Mouse (Mus musculus) heart, embryonic 15.5 days (tissue): ENCODE data around the gene Hsh2d. TPM values are rescaled to one million over a fixed set of nuclear protein-coding genes. Genes with fewer than 3 reads are reported as not detected.

Source experiments
- ATAC-seq: fragments of 200-750 bp; cut with Nextera tagmentation; replicated peaks from 2 replicates; pipeline ENCODE4 v1.8.0; 2017; ENCODE audit warnings: low read depth, moderate TSS enrichment; ENCODE audit not compliant: insufficient number of reproducible peaks, insufficient read depth, low FRiP score
- H3K27ac ChIP-seq: fragments of 300-500 bp; sonication (generic); 2 replicates; pipeline ENCODE4 v1.5.1; 2015; ENCODE audit warnings: mild to moderate bottlenecking, inconsistent platforms
- H3K27me3 ChIP-seq: fragments of 300-500 bp; sonication (generic); 2 replicates; pipeline ENCODE4 v1.6.1; 2015; ENCODE audit warnings: inconsistent platforms
- H3K36me3 ChIP-seq: fragments of 300-500 bp; sonication (generic); 2 replicates; pipeline ENCODE4 v1.6.1; 2015; ENCODE audit warnings: mild to moderate bottlenecking, inconsistent platforms
- H3K4me1 ChIP-seq: fragments of 300-500 bp; sonication (generic); replicated peaks from 2 replicates; pipeline ENCODE4 v1.6.1; 2015; ENCODE audit warnings: inconsistent platforms
- H3K4me2 ChIP-seq: fragments of 300-500 bp; sonication (generic); 2 replicates; pipeline ENCODE4 v1.6.1; 2015; ENCODE audit warnings: inconsistent platforms, mild to moderate bottlenecking, moderate library complexity
- H3K4me3 ChIP-seq: fragments of 300-500 bp; sonication (generic); 2 replicates; pipeline ENCODE4 v1.5.1; 2015; ENCODE audit warnings: mild to moderate bottlenecking, inconsistent platforms
- H3K9ac ChIP-seq: fragments of 300-500 bp; sonication (generic); 2 replicates; pipeline ENCODE4 v1.6.1; 2015; ENCODE audit warnings: mild to moderate bottlenecking, inconsistent platforms
- H3K9me3 ChIP-seq: fragments of 300-500 bp; sonication (generic); replicated peaks from 2 replicates; pipeline ENCODE4 v1.6.1; 2016; ENCODE audit warnings: inconsistent platforms
- WGBS: fragments of 180-500 bp; shearing (Covaris S2); methylation state at CpG from one replicate; pipeline ENCODE4 v1.1.7; 2015; ENCODE audit warnings: mixed read lengths; 5-methylcytosine and 5-hydroxymethylcytosine counted together
- polyA plus RNA-seq: library from polyadenylated mRNA; unstranded; fragments of >200 nt; fragmentation: Nextera tagmentation; extraction: Ambion mirVana; gene quantifications from 2 replicates; pipeline ENCODE4 v1.2.1, GENCODE M21; 2015

The Hsh2d gene
- polyA plus RNA-seq, 1 experiment from 2014 or later: 0.20 TPM

DNA sequence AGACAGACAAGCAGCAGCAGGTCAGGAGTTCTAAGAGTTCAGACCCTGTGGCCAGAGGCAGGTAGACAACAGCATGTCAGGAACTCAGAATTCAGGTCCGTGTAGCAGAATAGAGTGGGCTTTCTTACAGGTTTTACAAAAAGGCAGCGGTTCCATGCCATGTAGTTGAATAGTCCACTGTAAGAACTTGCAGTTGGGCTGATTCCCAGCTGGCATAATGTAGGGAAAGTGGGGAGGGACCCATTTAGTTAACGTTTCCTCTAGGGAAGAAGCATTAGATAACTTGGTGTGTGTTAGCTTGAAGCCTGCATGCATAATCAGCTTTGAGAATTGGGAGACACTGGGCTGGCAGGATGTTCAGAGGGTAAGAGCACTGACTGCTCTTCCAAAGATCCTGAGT is 30.7 kb upstream of the Hsh2d start:
- no peak overlapping the region for H3K4me3 ChIP-seq
- H3K36me3 ChIP-seq: peaks cover 4% of the 10 kb centered on the region; the same call in 1 of the 2 replicates
- peaks cover 24% of the 10 kb centered on the region for H3K4me1 ChIP-seq
- H3K9me3 ChIP-seq: no peaks in the 10 kb centered on the region
- no peak overlapping the region for H3K4me2 ChIP-seq
- ATAC-seq: no peak
- H3K27ac ChIP-seq: no peak overlapping the region
- 70% methylated on average over 3 of the region's 3 CpGs for WGBS
- H3K27me3 ChIP-seq: no peaks in the 10 kb centered on the region
- no peak overlapping the region for H3K9ac ChIP-seq

DNA sequence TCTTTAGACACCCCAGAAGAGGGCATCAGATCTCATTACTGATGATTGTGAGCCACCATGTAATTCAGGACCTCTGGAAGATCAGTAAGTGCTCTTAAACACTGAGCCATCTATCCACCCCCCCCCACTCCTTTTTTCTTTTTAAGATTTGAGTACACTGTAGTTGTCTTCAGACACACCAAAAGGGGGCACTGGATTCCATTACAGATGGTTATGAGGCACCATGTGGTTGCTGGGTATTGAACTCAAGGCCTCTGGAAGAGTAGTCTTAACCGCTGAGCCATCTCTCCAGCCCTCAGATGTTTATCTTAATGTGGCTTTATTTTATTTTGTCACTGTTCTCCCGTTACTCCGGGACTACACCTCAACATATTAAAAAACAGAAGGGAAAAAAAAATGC is 29.4 kb upstream of the Hsh2d start:
- Histone ChIP-seq H3K36me3 (peaks cover 9% of the 10 kb centered on the region; the same call in 1 of the 2 replicates), H3K9ac (no peak overlapping the region), H3K4me3 (peak overlapping the region; percentile 52), H3K4me2 (peak overlapping the region; percentile 85), H3K9me3 (no peaks in the 10 kb centered on the region), H3K27me3 (no peaks in the 10 kb centered on the region), H3K27ac (peak overlapping the region; percentile 81; the same call in 1 of the 2 replicates), H3K4me1 (peaks cover 24% of the 10 kb centered on the region)
- 57% methylated on average over 3 of the region's 3 CpGs for WGBS
- ATAC-seq: no peak

- no peaks in the 10 kb centered on the region for H3K9me3 ChIP-seq
- peaks cover 24% of the 10 kb centered on the region for H3K4me1 ChIP-seq
- peak; percentile 98 for ATAC-seq
- H3K27me3 ChIP-seq: no peaks in the 10 kb centered on the region
- under 1% methylated on average over 82 of the region's 82 CpGs for WGBS
- H3K27ac ChIP-seq: peak within 1 kb of the TSS; percentile 81
- H3K9ac ChIP-seq: peak within 1 kb of the TSS; percentile 81
- H3K36me3 ChIP-seq: peaks cover 9% of the 10 kb centered on the region; the same call in 1 of the 2 replicates
- peak within 1 kb of the TSS; percentile 85 for H3K4me2 ChIP-seq
- peak within 1 kb of the TSS; percentile 73 for H3K4me3 ChIP-seq
Observed at GRCm38 (mm10) chr8:72160707-72161697, 28.4 kb upstream of the Hsh2d start, which contains the start of gene Rab8a. Gene Rab8a (plus strand): TSS chr8:72161200.

DNA sequence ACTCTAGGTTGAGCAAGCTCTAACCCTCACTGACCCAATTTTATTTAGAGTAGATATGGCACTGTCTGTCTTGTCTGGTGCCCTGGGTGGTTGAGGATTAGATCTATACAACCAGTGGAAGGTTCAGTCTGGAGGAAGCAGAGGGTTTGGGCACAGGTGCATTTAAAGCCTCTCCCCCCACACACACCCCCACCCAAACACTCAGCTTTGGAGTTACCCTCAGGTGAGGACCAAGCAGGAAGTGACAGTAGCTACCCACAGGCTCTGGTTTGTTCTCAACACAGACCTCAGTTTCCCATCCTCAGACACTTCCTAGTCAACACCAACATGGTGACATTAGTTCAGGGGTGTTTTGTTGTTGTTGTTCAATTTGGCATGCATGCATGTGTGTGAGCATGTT is 26.6 kb upstream of the Hsh2d start:
- Histone ChIP-seq H3K4me1 (peaks cover 29% of the 10 kb centered on the region), H3K9ac (no peak overlapping the region), H3K4me3 (no peak overlapping the region), H3K4me2 (peak overlapping the region; percentile 85), H3K27ac (no peak overlapping the region), H3K9me3 (no peaks in the 10 kb centered on the region), H3K36me3 (peaks cover 9% of the 10 kb centered on the region; the same call in 1 of the 2 replicates), H3K27me3 (no peaks in the 10 kb centered on the region)
- ATAC-seq: no peak

GRCm38 (mm10) chr8:72169098-72169668 is 20.3 kb upstream of the Hsh2d start:
- Histone ChIP-seq H3K36me3 (peaks cover 65% of the 10 kb centered on the region), H3K4me2 (no peak overlapping the region), H3K4me3 (no peak overlapping the region), H3K27ac (no peak overlapping the region), H3K4me1 (peaks cover 5% of the 10 kb centered on the region; the same call in 1 of the 2 replicates), H3K9ac (no peak overlapping the region), H3K9me3 (no peaks in the 10 kb centered on the region), H3K27me3 (no peaks in the 10 kb centered on the region)
- ATAC-seq: no peak
- WGBS: 85% methylated on average over 3 of the region's 3 CpGs

DNA sequence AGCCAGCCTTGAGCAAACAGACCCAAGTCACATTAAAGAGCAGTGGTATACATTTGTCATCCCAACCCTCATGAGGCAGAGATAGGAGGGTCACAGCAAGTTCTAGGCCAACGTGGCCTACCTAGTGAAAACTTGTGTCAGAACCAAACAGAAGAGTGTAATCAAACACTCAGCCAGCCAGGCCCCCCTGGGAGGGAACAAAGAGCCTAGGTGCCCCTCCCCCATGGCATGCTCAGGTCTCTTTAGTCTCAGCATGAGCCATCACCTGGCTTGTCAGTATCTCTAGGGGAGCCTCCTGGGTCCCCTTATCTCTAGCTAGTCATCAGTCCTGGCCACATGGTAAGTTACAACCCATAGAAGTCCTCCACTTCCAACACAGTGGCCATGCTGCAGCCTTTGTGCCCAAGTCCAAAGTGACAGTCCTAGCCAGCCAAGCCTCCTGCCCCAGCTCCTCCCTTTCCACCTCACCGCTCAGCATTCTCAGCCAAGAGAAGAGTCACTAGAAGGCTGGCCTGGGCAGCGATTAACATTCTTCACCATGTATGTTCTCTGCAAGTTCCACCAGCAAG is 19.7 kb upstream of the Hsh2d start:
- Histone ChIP-seq H3K9me3 (no peaks in the 10 kb centered on the region), H3K36me3 (peaks cover 64% of the 10 kb centered on the region), H3K4me1 (peaks cover 5% of the 10 kb centered on the region; the same call in 1 of the 2 replicates), H3K4me3 (no peak overlapping the region), H3K27ac (no peak overlapping the region), H3K27me3 (no peaks in the 10 kb centered on the region), H3K4me2 (no peak overlapping the region), H3K9ac (no peak overlapping the region)
- 73% methylated on average over 3 of the region's 3 CpGs for WGBS
- no peak for ATAC-seq

DNA sequence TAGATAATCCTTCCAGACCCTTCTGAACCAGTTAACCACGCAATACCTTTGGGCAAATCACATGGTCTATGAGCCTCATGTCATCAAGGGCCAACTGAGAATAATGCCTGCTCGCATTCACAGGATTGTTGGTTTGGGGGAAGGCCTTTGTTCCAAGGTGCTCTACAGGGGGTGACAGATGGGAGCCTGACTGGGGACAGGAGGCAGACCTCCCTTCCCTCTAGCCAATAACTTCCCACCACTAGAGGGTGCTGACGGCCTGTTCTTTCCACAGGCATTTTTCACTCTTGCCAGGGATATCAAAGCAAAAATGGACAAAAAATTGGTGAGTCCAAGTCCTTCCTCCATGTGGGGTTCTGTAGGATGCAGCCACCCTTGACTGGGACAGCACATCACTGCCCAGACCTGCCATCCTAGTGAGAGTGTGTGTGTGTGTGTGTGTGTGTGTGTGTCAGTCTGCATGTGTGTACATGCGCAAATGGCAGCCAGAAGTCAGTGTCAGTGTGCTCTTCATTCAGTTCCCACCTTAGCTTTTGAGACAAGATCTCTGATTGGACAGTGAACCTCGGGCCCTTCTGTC is 12.0 kb upstream of the Hsh2d start:
- Histone ChIP-seq H3K27ac (no peak overlapping the region), H3K9me3 (no peaks in the 10 kb centered on the region), H3K27me3 (no peaks in the 10 kb centered on the region), H3K36me3 (peaks cover 77% of the 10 kb centered on the region), H3K9ac (no peak overlapping the region), H3K4me2 (no peak overlapping the region), H3K4me1 (no peaks in the 10 kb centered on the region), H3K4me3 (no peak overlapping the region)
- 58% methylated on average over 5 of the region's 5 CpGs for WGBS
- ATAC-seq: 0 out of 2 replicates have a peak, but pooled peaks have one; percentile 37

DNA sequence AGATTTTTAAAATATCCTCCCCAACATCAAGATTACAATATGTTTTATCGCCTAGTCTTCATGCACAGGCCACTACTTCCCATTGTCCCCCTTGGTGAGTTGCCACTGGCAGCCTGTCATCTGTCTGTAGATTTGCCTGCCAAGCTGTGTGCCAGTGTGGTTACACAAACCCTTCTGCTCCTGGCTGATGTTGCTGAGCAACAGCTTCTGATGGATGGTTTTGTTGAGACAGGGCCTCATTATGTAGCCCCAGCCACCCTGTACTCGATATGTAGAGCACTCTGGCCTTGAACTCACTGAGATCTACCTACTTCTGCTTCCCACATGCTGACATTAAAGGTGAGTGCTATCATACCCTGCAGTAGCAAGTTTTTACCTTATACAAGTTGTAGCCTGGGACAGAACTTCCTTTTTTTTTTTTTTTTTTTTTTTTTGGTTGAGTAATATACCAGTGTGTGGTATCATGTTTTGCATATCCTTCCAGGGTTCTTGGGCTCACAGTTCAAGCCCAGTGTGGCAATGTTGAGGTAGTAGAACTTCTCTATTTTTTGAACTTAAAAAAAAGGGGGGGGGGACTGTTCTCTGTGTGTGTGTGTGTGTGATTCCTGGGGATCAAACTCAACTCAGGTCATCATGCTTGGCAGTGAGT is 5.8 kb upstream of the Hsh2d start:
- Histone ChIP-seq H3K4me2 (no peak overlapping the region), H3K36me3 (peaks cover 29% of the 10 kb centered on the region), H3K4me3 (no peak overlapping the region), H3K4me1 (no peaks in the 10 kb centered on the region), H3K9ac (no peak overlapping the region), H3K27ac (no peak overlapping the region), H3K27me3 (no peaks in the 10 kb centered on the region), H3K9me3 (no peaks in the 10 kb centered on the region)
- no peak for ATAC-seq
- 83% methylated on average over 2 of the region's 2 CpGs for WGBS

DNA sequence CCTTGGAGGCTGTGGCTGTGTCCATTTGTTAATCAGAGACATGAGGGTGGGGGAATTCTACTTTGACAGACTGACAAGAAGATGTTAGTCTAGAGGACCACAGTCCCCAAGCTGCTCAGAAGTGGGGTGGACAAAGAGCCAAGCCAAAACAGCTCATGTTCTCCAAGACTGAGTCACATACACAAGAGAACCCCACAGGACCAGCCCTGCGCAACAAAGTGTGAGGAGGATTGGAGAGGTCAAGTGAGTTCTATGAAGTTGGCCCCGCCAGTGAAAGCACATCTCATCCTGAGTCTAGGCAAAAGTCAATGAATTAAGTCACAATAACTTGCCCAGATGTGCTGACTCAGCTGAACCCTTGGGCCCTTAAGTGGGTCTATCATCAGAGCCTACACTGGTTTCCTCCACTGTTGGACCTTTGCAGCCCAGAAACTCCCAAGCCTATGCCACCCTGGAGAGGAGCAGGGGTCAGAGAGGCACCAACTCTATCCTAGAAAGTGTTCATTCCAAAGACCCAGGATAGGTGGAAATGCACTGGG is 1.6 kb upstream of the Hsh2d start:
- Histone ChIP-seq H3K27me3 (no peaks in the 10 kb centered on the region), H3K36me3 (no peaks in the 10 kb centered on the region), H3K27ac (no peak overlapping the region), H3K9ac (no peak overlapping the region), H3K9me3 (no peaks in the 10 kb centered on the region), H3K4me3 (no peak overlapping the region), H3K4me2 (no peak overlapping the region), H3K4me1 (no peaks in the 10 kb centered on the region)
- ATAC-seq: no peak
- 81% methylated on average over 2 of the region's 2 CpGs for WGBS

- no peak overlapping the region for H3K4me2 ChIP-seq
- H3K4me3 ChIP-seq: no peak overlapping the region
- H3K9ac ChIP-seq: no peak overlapping the region
- ATAC-seq: no peak
- H3K27ac ChIP-seq: no peak overlapping the region
- no peaks in the 10 kb centered on the region for H3K9me3 ChIP-seq
- no peaks in the 10 kb centered on the region for H3K27me3 ChIP-seq
- H3K36me3 ChIP-seq: no peaks in the 10 kb centered on the region
- no peaks in the 10 kb centered on the region for H3K4me1 ChIP-seq
- 67% methylated on average over 2 of the region's 2 CpGs for WGBS
Observed at GRCm38 (mm10) chr8:72190215-72190539, 739 bp downstream of the Hsh2d start.

- H3K27ac ChIP-seq: no peak overlapping the region
- H3K27me3 ChIP-seq: no peaks in the 10 kb centered on the region
- H3K9me3 ChIP-seq: no peaks in the 10 kb centered on the region
- no peaks in the 10 kb centered on the region for H3K36me3 ChIP-seq
- no peak overlapping the region for H3K4me3 ChIP-seq
- H3K4me1 ChIP-seq: no peaks in the 10 kb centered on the region
- H3K4me2 ChIP-seq: no peak overlapping the region
- no peak for ATAC-seq
- H3K9ac ChIP-seq: no peak overlapping the region
Observed at GRCm38 (mm10) chr8:72192065-72192464, 2.6 kb downstream of the Hsh2d start.
